Mouse (Mus musculus) cerebellum, adult 9-11 months (tissue): ENCODE results near the gene Pgm1.

Experiments used
- DNase-seq: peaks from one replicate; pipeline ENCODE4 v3.0.0; 2022

Gene Pgm1

DNA sequence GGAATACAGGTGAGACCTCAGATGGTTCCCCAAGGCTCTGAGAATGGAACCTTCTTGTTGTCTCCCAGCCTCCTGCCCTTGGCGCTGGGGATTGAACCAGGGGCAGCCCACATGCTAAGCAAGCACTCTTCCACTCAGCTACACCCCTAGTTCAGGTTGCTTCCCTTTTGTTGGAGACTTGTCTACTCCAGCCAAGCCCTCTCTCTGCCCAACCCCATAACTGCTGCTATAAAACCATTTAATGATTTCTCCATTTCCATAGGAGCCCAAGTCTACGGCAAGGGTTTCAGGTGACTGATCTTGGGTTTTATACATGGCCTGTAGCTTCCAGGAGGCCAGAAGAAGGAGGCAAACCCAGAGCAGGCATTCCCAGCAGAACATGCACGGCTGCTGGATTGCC, 98.6 kb downstream of the Pgm1 start:
- no peak for DNase-seq

DNA sequence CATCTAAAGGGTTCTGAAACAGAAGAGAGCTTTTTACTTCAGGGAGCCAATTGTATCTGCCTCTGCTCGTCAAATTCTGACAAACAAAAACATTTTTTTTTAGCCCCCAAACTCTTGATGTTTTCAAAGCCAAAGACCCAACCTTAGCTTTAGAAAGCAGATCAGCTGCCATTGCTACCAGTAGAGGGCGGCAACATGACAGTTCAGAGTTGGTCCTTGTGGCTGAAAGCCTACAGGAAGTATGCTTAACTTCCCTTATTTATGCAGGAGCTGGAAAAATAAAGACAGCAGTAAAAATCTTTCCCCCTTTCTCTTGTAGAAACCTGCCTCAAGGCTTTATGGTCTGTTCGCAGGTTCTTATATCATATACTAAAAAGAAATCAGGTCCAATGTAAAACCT, 99.4 kb downstream of the Pgm1 start:
- DNase-seq: peak; percentile 51

DNA sequence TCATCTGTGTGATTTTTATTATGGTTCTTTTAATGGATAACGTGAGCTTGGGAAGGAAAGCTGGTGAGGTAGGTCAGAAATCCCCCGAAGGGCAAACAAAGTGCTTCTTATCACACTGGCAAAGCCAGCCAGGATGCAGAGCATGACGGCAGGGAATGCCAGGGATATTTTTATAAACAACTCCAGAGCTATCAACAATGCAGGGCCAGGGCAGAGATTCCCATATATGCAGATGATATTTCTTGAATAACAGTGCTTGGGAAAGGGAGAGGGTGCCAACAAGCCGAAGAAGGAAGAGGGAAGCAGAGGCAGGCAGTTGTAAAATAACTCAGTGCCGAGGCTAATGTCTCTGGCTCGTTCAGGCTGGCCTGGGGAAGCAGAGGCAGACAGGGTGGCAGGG, 102.1 kb downstream of the Pgm1 start:
- no peak for DNase-seq

DNA sequence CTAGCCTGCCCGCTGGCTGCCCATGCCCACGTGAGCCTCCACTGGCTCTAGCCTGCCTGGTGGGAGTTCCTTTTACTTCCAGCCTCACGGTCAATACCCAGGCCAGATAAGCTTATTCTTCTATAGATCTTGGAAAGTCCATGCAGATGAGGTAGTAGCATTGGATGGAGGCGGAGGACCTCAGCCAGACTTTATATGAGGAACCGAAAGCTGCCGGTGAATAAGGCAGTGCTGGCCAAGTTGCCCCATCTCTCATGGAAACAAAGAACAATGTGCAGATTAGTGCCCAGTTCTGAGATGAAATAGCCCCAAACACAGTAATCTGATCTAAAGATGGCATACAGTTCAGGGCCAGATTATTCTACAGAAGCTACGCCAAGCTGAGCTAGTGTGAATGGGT, 103.4 kb downstream of the Pgm1 start:
- DNase-seq: no peak

DNA sequence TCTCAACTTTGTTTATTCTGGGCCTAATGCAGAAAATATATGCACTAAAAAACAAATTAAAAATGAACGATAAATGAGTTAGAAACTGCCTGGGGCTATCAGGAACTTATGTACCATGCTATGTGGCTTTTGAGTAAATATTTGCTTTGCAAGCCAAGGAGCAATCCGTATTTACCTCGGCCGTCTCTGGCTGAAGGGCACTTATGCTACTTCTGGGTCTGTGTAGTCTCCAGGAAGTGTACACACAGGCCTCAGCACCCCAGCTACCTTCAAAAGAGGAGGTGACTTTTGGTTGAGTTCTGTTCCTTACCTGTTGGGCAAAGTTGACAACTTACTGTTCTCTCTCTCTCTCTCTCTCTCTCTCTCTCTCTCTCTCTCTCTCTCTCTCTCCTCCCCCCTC, 104.7 kb downstream of the Pgm1 start:
- DNase-seq: no peak

DNA sequence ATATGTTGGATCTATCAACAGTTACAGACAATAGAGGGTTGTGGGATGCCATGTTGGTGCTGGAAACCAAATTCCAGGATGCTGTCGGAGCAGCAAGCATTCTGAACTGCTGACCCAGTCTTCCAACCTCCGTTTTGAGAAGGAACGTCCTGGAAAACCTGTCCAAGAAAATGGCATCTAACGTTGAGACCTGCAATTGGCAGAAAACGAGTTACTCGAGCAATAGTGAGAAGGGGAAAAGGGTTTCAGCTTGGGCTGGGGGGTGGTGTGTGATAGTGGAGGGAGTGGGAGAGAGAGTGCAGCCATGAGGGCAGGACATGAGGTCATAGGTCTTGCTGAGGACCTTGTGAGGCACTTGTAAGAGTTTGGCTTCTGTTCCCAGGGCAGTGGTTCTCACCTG, 105.8 kb downstream of the Pgm1 start:
- no peak for DNase-seq

DNA sequence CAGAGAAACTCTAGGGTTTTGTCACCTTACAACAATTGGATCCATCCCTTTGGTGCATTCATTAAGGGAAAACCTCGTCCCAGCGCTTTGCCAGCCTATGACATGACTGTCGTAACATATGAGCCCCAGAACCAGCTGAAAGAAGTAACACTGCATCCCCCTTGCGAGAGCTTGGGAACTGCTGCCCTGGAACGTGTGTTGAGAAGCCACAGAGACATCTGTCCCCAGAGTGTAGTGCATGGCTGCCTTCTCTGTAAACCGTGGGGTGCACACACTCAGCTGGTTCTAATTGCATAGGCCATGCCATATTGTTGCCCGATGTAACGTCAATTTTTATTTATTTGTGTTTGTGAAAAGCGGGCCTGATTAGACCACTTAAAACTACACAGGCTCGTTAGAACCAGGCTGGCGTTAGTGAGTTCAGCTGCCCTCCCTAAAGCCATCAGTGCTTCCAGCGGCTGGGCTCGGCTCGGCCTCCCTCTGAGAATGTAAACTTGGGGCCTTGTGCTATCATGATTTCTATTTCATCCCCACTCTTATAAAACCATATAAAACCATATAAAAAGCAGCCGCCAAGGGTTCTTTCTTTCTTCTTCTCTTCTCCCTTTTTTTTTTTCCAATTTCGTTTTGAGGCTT, 106.8 kb downstream of the Pgm1 start:
- DNase-seq: no peak
